Mouse (Mus musculus) heart, adult 2 months (tissue): ENCODE results near the gene 3110009E18Rik. TPM values are rescaled to one million over a fixed set of nuclear protein-coding genes. Genes with fewer than 3 reads are reported as not detected.

ENCODE experiments used
- DNase-seq, 2 experiments: peaks; one replicate each; pipeline ENCODE4 v3.0.0; 2021
- H3K27ac ChIP-seq: fragments of 200-600 bp; 2 replicates; pipeline ENCODE4 v1.8.1; 2022
- H3K27me3 ChIP-seq: fragments of 200-500 bp; 2 replicates; pipeline ENCODE4 v1.6.1; 2012; ENCODE audit warnings: mild to moderate bottlenecking, low read length, inconsistent platforms, mixed read lengths; ENCODE audit not compliant: control insufficient read depth, insufficient read depth
- H3K36me3 ChIP-seq: fragments of 200-500 bp; 2 replicates; pipeline ENCODE4 v1.6.1; 2012; ENCODE audit warnings: low read length, inconsistent platforms; ENCODE audit not compliant: control insufficient read depth, insufficient read depth
- H3K4me1 ChIP-seq: fragments of 200-500 bp; 2 replicates; pipeline ENCODE4 v1.6.1; 2011; ENCODE audit warnings: low read length; ENCODE audit not compliant: control insufficient read depth, insufficient read depth
- H3K4me3 ChIP-seq: fragments of 200-600 bp; 2 replicates; pipeline ENCODE4 v1.8.1; 2022
- H3K79me2 ChIP-seq: fragments of 200-500 bp; replicated peaks from 2 replicates; pipeline ENCODE4 v1.6.1; 2012; ENCODE audit warnings: mild to moderate bottlenecking, inconsistent platforms, low read length, moderate library complexity, mixed read lengths; ENCODE audit not compliant: control insufficient read depth, insufficient read depth
- H3K9ac ChIP-seq: fragments of 200-500 bp; 2 replicates; pipeline ENCODE4 v1.6.1; 2012; ENCODE audit warnings: low read depth, mild to moderate bottlenecking, control low read depth, inconsistent platforms, low read length, mixed read lengths
- CTCF ChIP-seq: fragments of 200-600 bp; IDR thresholded peaks from 2 replicates; pipeline ENCODE4 v1.8.1; 2022; ENCODE audit warnings: antibody characterized with exemption, mild to moderate bottlenecking, moderate library complexity
- EP300 ChIP-seq: fragments of 200-500 bp; IDR thresholded peaks from 2 replicates; pipeline ENCODE4 v1.6.1; 2011; ENCODE audit warnings: low read depth, low read length, control low read depth; ENCODE audit not compliant: insufficient read depth
- POLR2A ChIP-seq: fragments of 200-500 bp; IDR thresholded peaks from 2 replicates; pipeline ENCODE4 v1.6.1; 2011; ENCODE audit warnings: mild to moderate bottlenecking, low read depth, low read length, control low read depth; ENCODE audit not compliant: insufficient read depth
- WGBS: fragments of 180-500 bp; shearing (Covaris S2); methylation state at CpG from one replicate; pipeline ENCODE4 v1.1.7; 2018; 5-methylcytosine and 5-hydroxymethylcytosine counted together
- intact Hi-C: fragments of 180-260 bp; cut with DNase I; formaldehyde crosslinking; loops from one replicate; pipeline ENCODE4 v1.15.1; 2025
- polyA plus RNA-seq: library from polyadenylated mRNA; depleted of rRNA; stranded (reverse); fragments of >200 nt; gene quantifications from 2 replicates; pipeline ENCODE4 v1.2.3, GENCODE M21; 2012
- total RNA-seq, 2 experiments: library from RNA; stranded (reverse); gene quantifications; 2 replicates each; pipeline ENCODE4 v1.2.3; 2021

Gene 3110009E18Rik
- total and polyA plus RNA-seq, 3 experiments, result 2.5 to 5.8 (median 5.2) TPM

GRCm38 (mm10) chr1:120145527-120146216 lies 24.7 kb downstream of the 3110009E18Rik start:
- DNase-seq, result no peak
- Histone ChIP-seq H3K36me3 (no peaks in the 10 kb centered on the region), H3K27me3 (no peaks in the 10 kb centered on the region), H3K27ac (no peak overlapping the region), H3K9ac (no peak overlapping the region), H3K4me1 (no peaks in the 10 kb centered on the region), H3K4me3 (no peak overlapping the region), H3K79me2 (no peaks in the 10 kb centered on the region)
- 89% methylated on average over 8 of the region's 8 CpGs for WGBS
- no peak for TF ChIP-seq CTCF
- no peak for TF ChIP-seq POLR2A
- TF ChIP-seq EP300, result no peak
- intact Hi-C loops, result loop anchor here (2.0 kb wide), 1 partner anchor 47 kb away; no protein-coding TSS in a partner anchor

GRCm38 (mm10) chr1:120146994-120147393 lies 26.0 kb downstream of the 3110009E18Rik start:
- Histone ChIP-seq H3K36me3 (no peaks in the 10 kb centered on the region), H3K27me3 (no peaks in the 10 kb centered on the region), H3K4me3 (no peak overlapping the region), H3K79me2 (no peaks in the 10 kb centered on the region), H3K9ac (no peak overlapping the region), H3K27ac (no peak overlapping the region), H3K4me1 (no peaks in the 10 kb centered on the region)
- intact Hi-C loops, result loop anchor here (2.0 kb wide), 1 partner anchor 48 kb away; no protein-coding TSS in a partner anchor
- TF ChIP-seq POLR2A (no peak), CTCF (peak; percentile 70), EP300 (no peak)
- DNase-seq, result no peak

- DNase-seq, result no peak
- no peak overlapping the region for H3K27ac ChIP-seq
- H3K27me3 ChIP-seq, result no peaks in the 10 kb centered on the region
- H3K79me2 ChIP-seq, result no peaks in the 10 kb centered on the region
- no peaks in the 10 kb centered on the region for H3K36me3 ChIP-seq
- no peaks in the 10 kb centered on the region for H3K4me1 ChIP-seq
- H3K4me3 ChIP-seq, result no peak overlapping the region
- intact Hi-C loops, result loop anchor here (1.0 to 5.0 kb wide), 2 partner anchors 56 to 122 kb away; no protein-coding TSS in a partner anchor
- TF ChIP-seq EP300 (no peak), CTCF (peak; percentile 77)
- H3K9ac ChIP-seq, result no peak overlapping the region
Measured at GRCm38 (mm10) chr1:120154232-120154631, 33.2 kb downstream of the 3110009E18Rik start.

GRCm38 (mm10) chr1:120155325-120155724 lies 34.3 kb downstream of the 3110009E18Rik start:
- Histone ChIP-seq H3K36me3 (no peaks in the 10 kb centered on the region), H3K9ac (no peak overlapping the region), H3K27ac (no peak overlapping the region), H3K79me2 (no peaks in the 10 kb centered on the region), H3K27me3 (no peaks in the 10 kb centered on the region), H3K4me3 (no peak overlapping the region), H3K4me1 (no peaks in the 10 kb centered on the region)
- WGBS, result 8% methylated on average over 1 of the region's 1 CpGs
- DNase-seq, result no peak
- intact Hi-C loops, result no loop called here
- no peak for TF ChIP-seq EP300
- peak; percentile 94 for TF ChIP-seq CTCF

- Histone ChIP-seq H3K9ac (no peak overlapping the region), H3K4me3 (no peak overlapping the region), H3K36me3 (no peaks in the 10 kb centered on the region), H3K79me2 (no peaks in the 10 kb centered on the region), H3K27me3 (no peaks in the 10 kb centered on the region), H3K4me1 (no peaks in the 10 kb centered on the region), H3K27ac (no peak overlapping the region)
- WGBS, result 94% methylated on average over 9 of the region's 9 CpGs
- TF ChIP-seq EP300 (no peak), CTCF (no peak), POLR2A (no peak)
- intact Hi-C loops, result no loop called here
- DNase-seq, result no peak
Measured at GRCm38 (mm10) chr1:120158474-120159127, 37.6 kb downstream of the 3110009E18Rik start.

- TF ChIP-seq CTCF (no peak), POLR2A (no peak), EP300 (no peak)
Measured at GRCm38 (mm10) chr1:120161502-120161901, 40.5 kb downstream of the 3110009E18Rik start.

More at GRCm38 (mm10) chr1:120161502-120161901, 40.5 kb downstream of the 3110009E18Rik start:
- intact Hi-C loops, result no loop called here
- Histone ChIP-seq H3K27ac (no peak overlapping the region), H3K36me3 (no peaks in the 10 kb centered on the region), H3K27me3 (no peaks in the 10 kb centered on the region), H3K79me2 (no peaks in the 10 kb centered on the region), H3K9ac (no peak overlapping the region), H3K4me3 (no peak overlapping the region), H3K4me1 (no peaks in the 10 kb centered on the region)
- 88% methylated on average over 5 of the region's 5 CpGs for WGBS
- no peak for DNase-seq
